Mouse (Mus musculus) intestine, postnatal 0 days (tissue): ENCODE results near the gene Smurf1. TPM values are rescaled to one million over a fixed set of nuclear protein-coding genes. Genes with fewer than 3 reads are reported as not detected.

Source experiments
- ATAC-seq: fragments of 200-750 bp; cut with Nextera tagmentation; 2 replicates; pipeline ENCODE4 v1.8.0; 2017; ENCODE audit warnings: mild to moderate bottlenecking, moderate TSS enrichment, moderate library complexity
- H3K27ac ChIP-seq: fragments of 300-500 bp; sonication (generic); 2 replicates; pipeline ENCODE4 v1.5.1; 2014; ENCODE audit warnings: mild to moderate bottlenecking, low read depth, low read length, moderate library complexity
- H3K27me3 ChIP-seq: fragments of 300-500 bp; sonication (generic); replicated peaks from 2 replicates; pipeline ENCODE4 v1.6.1; 2014; ENCODE audit warnings: low read length, mixed read lengths; ENCODE audit not compliant: control insufficient read depth, insufficient read depth
- H3K36me3 ChIP-seq: fragments of 300-500 bp; sonication (generic); 2 replicates; pipeline ENCODE4 v1.6.1; 2014; ENCODE audit warnings: mild to moderate bottlenecking, moderate library complexity; ENCODE audit not compliant: control insufficient read depth, insufficient read depth
- H3K4me1 ChIP-seq: fragments of 300-500 bp; sonication (generic); replicated peaks from 2 replicates; pipeline ENCODE4 v1.6.1; 2014; ENCODE audit warnings: antibody characterized with exemption, low read length, mixed read lengths; ENCODE audit not compliant: control insufficient read depth, insufficient read depth
- H3K4me2 ChIP-seq: fragments of 300-500 bp; sonication (generic); replicated peaks from 2 replicates; pipeline ENCODE4 v1.6.1; 2014; ENCODE audit warnings: low read depth, mild to moderate bottlenecking, moderate library complexity
- H3K4me3 ChIP-seq: fragments of 300-500 bp; sonication (generic); 2 replicates; pipeline ENCODE4 v1.5.1; 2014; ENCODE audit warnings: low read depth, low read length
- H3K9ac ChIP-seq: fragments of 300-500 bp; sonication (generic); 2 replicates; pipeline ENCODE4 v1.6.1; 2014; ENCODE audit warnings: mild to moderate bottlenecking, low read depth, low read length
- H3K9me3 ChIP-seq: fragments of 300-500 bp; sonication (generic); 2 replicates; pipeline ENCODE4 v1.6.1; 2016; ENCODE audit warnings: mixed run types; ENCODE audit not compliant: control insufficient read depth
- CTCF ChIP-seq: sonication (generic); IDR thresholded peaks from 2 replicates; pipeline ENCODE4 v1.5.1; 2016; ENCODE audit warnings: low read depth, mild to moderate bottlenecking, control low read depth, antibody characterized with exemption, moderate library complexity
- WGBS: fragments of 180-500 bp; shearing (Covaris S2); extraction: QIAGEN DNeasy Blood & Tissue Kit; methylation state at CpG from one replicate; pipeline ENCODE4 v1.1.7; 2014; 5-methylcytosine and 5-hydroxymethylcytosine counted together
- polyA plus RNA-seq: library from polyadenylated mRNA; unstranded; fragments of >200 nt; fragmentation: Nextera tagmentation; extraction: Ambion mirVana; gene quantifications from 2 replicates; pipeline ENCODE4 v1.2.1, GENCODE M21; 2015

Gene Smurf1
- polyA plus RNA-seq, 1 experiment from 2014 or later = 7.4 TPM

DNA sequence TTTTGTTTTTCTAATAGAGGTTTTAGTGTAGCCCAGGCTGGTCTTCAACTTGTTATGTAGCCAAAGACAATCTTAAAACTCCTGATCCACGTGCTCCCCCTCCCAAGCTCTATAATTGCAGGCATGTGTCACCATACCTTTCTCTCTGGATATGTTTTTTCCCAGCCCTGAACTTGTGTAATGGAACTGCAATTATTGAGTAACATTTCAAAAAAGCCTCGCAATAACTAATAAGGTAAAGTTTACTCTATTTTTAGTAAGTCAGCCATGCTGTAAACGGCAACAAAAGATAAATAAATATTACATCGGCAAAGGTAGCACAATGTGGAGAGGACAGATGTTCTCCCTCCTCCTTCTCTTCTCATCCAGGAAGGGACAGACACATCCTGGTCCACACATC, 21.3 kb downstream of the Smurf1 start:
- Histone ChIP-seq H3K9ac (no peak overlapping the region), H3K4me1 (peaks cover 17% of the 10 kb centered on the region), H3K27me3 (no peaks in the 10 kb centered on the region), H3K36me3 (no peaks in the 10 kb centered on the region), H3K4me3 (no peak overlapping the region), H3K27ac (no peak overlapping the region), H3K9me3 (no peaks in the 10 kb centered on the region), H3K4me2 (no peak overlapping the region)
- no peak for TF ChIP-seq CTCF
- ATAC-seq = no peak
- 36% methylated on average over 4 of the region's 4 CpGs for WGBS

- no peak for TF ChIP-seq CTCF
These were observed 22.3 kb downstream of the Smurf1 start for GRCm38 (mm10) chr5:144943346-144943745.

DNA sequence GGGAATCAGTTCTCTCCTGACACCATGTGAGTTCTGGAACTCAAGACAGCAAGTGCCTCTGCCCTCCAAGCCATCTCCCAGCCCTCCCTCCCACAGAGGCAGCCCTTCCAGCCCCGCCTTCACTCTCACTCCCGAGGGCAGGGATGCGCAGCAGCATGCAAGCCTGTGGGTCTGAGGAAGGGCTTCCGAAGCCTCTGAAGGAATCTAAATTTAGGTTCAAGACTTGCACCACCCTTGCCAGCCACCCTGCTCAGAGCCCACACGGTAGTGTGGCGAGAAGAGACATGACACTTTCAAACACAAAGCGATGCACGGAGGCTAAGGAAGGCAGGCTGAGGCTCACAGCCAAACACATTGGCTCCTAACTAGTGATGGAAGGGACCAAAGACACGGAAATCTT, 23.2 kb downstream of the Smurf1 start:
- no peak overlapping the region for H3K9ac ChIP-seq
- no peak overlapping the region for H3K4me3 ChIP-seq
- no peak overlapping the region for H3K4me2 ChIP-seq
- H3K9me3 ChIP-seq = no peaks in the 10 kb centered on the region
- H3K36me3 ChIP-seq = no peaks in the 10 kb centered on the region
- TF ChIP-seq CTCF = no peak
- peaks cover 10% of the 10 kb centered on the region; the same call in 1 of the 2 replicates for H3K4me1 ChIP-seq
- no peaks in the 10 kb centered on the region for H3K27me3 ChIP-seq
- H3K27ac ChIP-seq = no peak overlapping the region
- 76% methylated on average over 9 of the region's 9 CpGs for WGBS
- ATAC-seq = no peak

More at GRCm38 (mm10) chr5:144943346-144943745, 22.3 kb downstream of the Smurf1 start:
- Histone ChIP-seq H3K9ac (no peak overlapping the region), H3K4me1 (peaks cover 9% of the 10 kb centered on the region), H3K27ac (0 out of 2 replicates have a peak overlapping the region, but pooled peaks have one; percentile 16), H3K27me3 (no peaks in the 10 kb centered on the region), H3K4me3 (no peak overlapping the region), H3K36me3 (no peaks in the 10 kb centered on the region), H3K9me3 (no peaks in the 10 kb centered on the region), H3K4me2 (no peak overlapping the region)
- ATAC-seq = peak; percentile 55
- WGBS = 54% methylated on average over 6 of the region's 6 CpGs

GRCm38 (mm10) chr5:144940904-144941303, 24.7 kb downstream of the Smurf1 start:
- no peak for TF ChIP-seq CTCF
- H3K4me1 ChIP-seq = peaks cover 15% of the 10 kb centered on the region; the same call in 1 of the 2 replicates
- H3K27me3 ChIP-seq = no peaks in the 10 kb centered on the region
- 49% methylated on average over 3 of the region's 3 CpGs for WGBS
- no peak for ATAC-seq
- no peak overlapping the region for H3K9ac ChIP-seq
- no peak overlapping the region for H3K27ac ChIP-seq
- no peak overlapping the region for H3K4me3 ChIP-seq
- no peak overlapping the region for H3K4me2 ChIP-seq
- no peaks in the 10 kb centered on the region for H3K9me3 ChIP-seq
- no peaks in the 10 kb centered on the region for H3K36me3 ChIP-seq

GRCm38 (mm10) chr5:144937304-144937703, 28.3 kb downstream of the Smurf1 start:
- Histone ChIP-seq H3K27me3 (no peaks in the 10 kb centered on the region), H3K27ac (no peak overlapping the region), H3K4me2 (no peak overlapping the region), H3K9me3 (no peaks in the 10 kb centered on the region), H3K36me3 (no peaks in the 10 kb centered on the region), H3K4me3 (no peak overlapping the region), H3K9ac (no peak overlapping the region), H3K4me1 (peaks cover 15% of the 10 kb centered on the region)
- ATAC-seq = no peak
- no peak for TF ChIP-seq CTCF
- 90% methylated on average over 2 of the region's 2 CpGs for WGBS

GRCm38 (mm10) chr5:144933486-144933885, 32.2 kb downstream of the Smurf1 start:
- WGBS = 44% methylated on average over 4 of the region's 4 CpGs
- 0 out of 2 replicates have a peak, but pooled peaks have one; percentile 34 for ATAC-seq
- TF ChIP-seq CTCF = no peak

GRCm38 (mm10) chr5:144931841-144932240, 33.8 kb downstream of the Smurf1 start:
- H3K4me3 ChIP-seq = no peak overlapping the region
- no peak for TF ChIP-seq CTCF
- ATAC-seq = no peak
- no peaks in the 10 kb centered on the region for H3K27me3 ChIP-seq
- no peaks in the 10 kb centered on the region for H3K36me3 ChIP-seq
- no peak overlapping the region for H3K4me2 ChIP-seq
- H3K27ac ChIP-seq = no peak overlapping the region
- no peak overlapping the region for H3K9ac ChIP-seq
- no peaks in the 10 kb centered on the region for H3K9me3 ChIP-seq
- 59% methylated on average over 5 of the region's 5 CpGs for WGBS
- H3K4me1 ChIP-seq = peaks cover 12% of the 10 kb centered on the region

More at GRCm38 (mm10) chr5:144933486-144933885, 32.2 kb downstream of the Smurf1 start:
- no peak overlapping the region for H3K9ac ChIP-seq
- no peak overlapping the region for H3K4me3 ChIP-seq
- H3K9me3 ChIP-seq = no peaks in the 10 kb centered on the region
- H3K4me2 ChIP-seq = no peak overlapping the region; the same call in 1 of the 2 replicates
- no peak overlapping the region for H3K27ac ChIP-seq
- H3K27me3 ChIP-seq = no peaks in the 10 kb centered on the region
- peaks cover 15% of the 10 kb centered on the region for H3K4me1 ChIP-seq
- H3K36me3 ChIP-seq = no peaks in the 10 kb centered on the region
